Mouse (Mus musculus) hindbrain, embryonic 11.5 days (tissue): Measurements from ENCODE around the gene Vps36. TPM values are rescaled to one million over a fixed set of nuclear protein-coding genes. Genes with fewer than 3 reads are reported as not detected.

ENCODE experiments used
- ATAC-seq: fragments of 200-750 bp; cut with Nextera tagmentation; 2 replicates; pipeline ENCODE4 v1.8.0; 2017; ENCODE audit warnings: mild to moderate bottlenecking, moderate TSS enrichment, moderate library complexity; ENCODE audit not compliant: low FRiP score
- DNase-seq: peaks from one replicate; pipeline ENCODE4 v3.0.0-alpha.2; 2015; ENCODE audit warnings: low spot score
- H3K27ac ChIP-seq: fragments of 300-500 bp; sonication (generic); 2 replicates; pipeline ENCODE4 v1.5.1; 2014; ENCODE audit warnings: mild to moderate bottlenecking, low read depth, low read length
- H3K27me3 ChIP-seq: fragments of 300-500 bp; sonication (generic); 2 replicates; pipeline ENCODE4 v1.6.1; 2014; ENCODE audit warnings: mild to moderate bottlenecking, low read length, moderate library complexity, mixed read lengths; ENCODE audit not compliant: control insufficient read depth, insufficient read depth
- H3K36me3 ChIP-seq: fragments of 300-500 bp; sonication (generic); 2 replicates; pipeline ENCODE4 v1.6.1; 2014; ENCODE audit warnings: mild to moderate bottlenecking, low read length, moderate library complexity, mixed read lengths; ENCODE audit not compliant: control insufficient read depth, insufficient read depth
- H3K4me1 ChIP-seq: fragments of 300-500 bp; sonication (generic); replicated peaks from 2 replicates; pipeline ENCODE4 v1.6.1; 2014; ENCODE audit warnings: low read length, mixed read lengths; ENCODE audit not compliant: control insufficient read depth, insufficient read depth
- H3K4me2 ChIP-seq: fragments of 300-500 bp; sonication (generic); replicated peaks from 2 replicates; pipeline ENCODE4 v1.6.1; 2014; ENCODE audit warnings: mild to moderate bottlenecking, low read depth, low read length
- H3K4me3 ChIP-seq: fragments of 300-500 bp; sonication (generic); 2 replicates; pipeline ENCODE4 v1.5.1; 2014; ENCODE audit warnings: low read depth, low read length
- H3K9ac ChIP-seq: fragments of 300-500 bp; sonication (generic); 2 replicates; pipeline ENCODE4 v1.6.1; 2014; ENCODE audit warnings: low read depth, low read length
- H3K9me3 ChIP-seq: fragments of 300-500 bp; sonication (generic); 2 replicates; pipeline ENCODE4 v1.6.1; 2016; ENCODE audit warnings: low read length; ENCODE audit not compliant: control insufficient read depth
- WGBS: fragments of 180-500 bp; shearing (Covaris S2); extraction: QIAGEN DNeasy Blood & Tissue Kit; methylation state at CpG from one replicate; pipeline ENCODE4 v1.1.7; 2014; 5-methylcytosine and 5-hydroxymethylcytosine counted together
- polyA plus RNA-seq: library from polyadenylated mRNA; unstranded; fragments of >200 nt; fragmentation: Nextera tagmentation; extraction: Ambion mirVana; gene quantifications from 2 replicates; pipeline ENCODE4 v1.2.1, GENCODE M21; 2014

The Vps36 gene
- polyA plus RNA-seq, 1 experiment from 2014 or later, result 35.8 TPM

- no peak for DNase-seq
Measured at GRCm38 (mm10) chr8:22197914-22198313, 5.3 kb downstream of the Vps36 start.

GRCm38 (mm10) chr8:22199481-22199880 is 6.9 kb downstream of the Vps36 start:
- no peak overlapping the region for H3K4me3 ChIP-seq
- H3K27me3 ChIP-seq, result no peaks in the 10 kb centered on the region
- H3K9me3 ChIP-seq, result no peaks in the 10 kb centered on the region
- no peak overlapping the region for H3K9ac ChIP-seq
- ATAC-seq, result no peak
- DNase-seq, result no peak
- H3K27ac ChIP-seq, result no peak overlapping the region
- H3K4me2 ChIP-seq, result no peak overlapping the region
- no peaks in the 10 kb centered on the region for H3K4me1 ChIP-seq
- no peaks in the 10 kb centered on the region; the same call in 1 of the 2 replicates for H3K36me3 ChIP-seq
- 98% methylated on average over 8 of the region's 8 CpGs for WGBS

More at GRCm38 (mm10) chr8:22197914-22198313, 5.3 kb downstream of the Vps36 start:
- Histone ChIP-seq H3K4me3 (no peak overlapping the region), H3K27me3 (no peaks in the 10 kb centered on the region), H3K9me3 (no peaks in the 10 kb centered on the region), H3K36me3 (no peaks in the 10 kb centered on the region; the same call in 1 of the 2 replicates), H3K4me1 (no peaks in the 10 kb centered on the region), H3K9ac (no peak overlapping the region), H3K4me2 (no peak overlapping the region), H3K27ac (no peak overlapping the region)
- WGBS, result 93% methylated on average over 6 of the region's 6 CpGs
- no peak for ATAC-seq

GRCm38 (mm10) chr8:22207535-22207934 is 14.9 kb downstream of the Vps36 start:
- Histone ChIP-seq H3K36me3 (0 out of 2 replicates have a peak, but pooled peaks cover 6% of the 10 kb centered on the region), H3K27me3 (no peaks in the 10 kb centered on the region), H3K27ac (no peak overlapping the region), H3K4me1 (no peaks in the 10 kb centered on the region), H3K4me3 (no peak overlapping the region), H3K9ac (no peak overlapping the region), H3K9me3 (no peaks in the 10 kb centered on the region), H3K4me2 (no peak overlapping the region)
- DNase-seq (no peak), ATAC-seq (no peak)
- 84% methylated on average over 4 of the region's 4 CpGs for WGBS

GRCm38 (mm10) chr8:22209012-22209411 is 16.4 kb downstream of the Vps36 start:
- Histone ChIP-seq H3K4me2 (no peak overlapping the region), H3K36me3 (peaks cover 9% of the 10 kb centered on the region; the same call in 1 of the 2 replicates), H3K4me1 (no peaks in the 10 kb centered on the region)

GRCm38 (mm10) chr8:22214826-22215225 is 22.2 kb downstream of the Vps36 start:
- no peak for ATAC-seq
- Histone ChIP-seq H3K4me2 (no peak overlapping the region), H3K4me3 (no peak overlapping the region), H3K9ac (no peak overlapping the region), H3K36me3 (peaks cover 14% of the 10 kb centered on the region), H3K9me3 (no peaks in the 10 kb centered on the region), H3K27me3 (no peaks in the 10 kb centered on the region), H3K27ac (no peak overlapping the region), H3K4me1 (no peaks in the 10 kb centered on the region)
- DNase-seq, result no peak
- 95% methylated on average over 10 of the region's 10 CpGs for WGBS

More at GRCm38 (mm10) chr8:22209012-22209411, 16.4 kb downstream of the Vps36 start:
- DNase-seq (no peak), ATAC-seq (no peak)
- Histone ChIP-seq H3K27ac (no peak overlapping the region), H3K4me3 (no peak overlapping the region), H3K9ac (no peak overlapping the region), H3K9me3 (no peaks in the 10 kb centered on the region), H3K27me3 (no peaks in the 10 kb centered on the region)
- 78% methylated on average over 5 of the region's 5 CpGs for WGBS

- Histone ChIP-seq H3K27ac (no peak overlapping the region), H3K9me3 (no peaks in the 10 kb centered on the region), H3K4me2 (no peak overlapping the region), H3K4me1 (no peaks in the 10 kb centered on the region), H3K9ac (no peak overlapping the region), H3K36me3 (no peaks in the 10 kb centered on the region), H3K27me3 (no peaks in the 10 kb centered on the region), H3K4me3 (no peak overlapping the region)
- 69% methylated on average over 8 of the region's 8 CpGs for WGBS
- no peak for DNase-seq
- ATAC-seq, result no peak
Measured at GRCm38 (mm10) chr8:22226361-22226760, 33.8 kb downstream of the Vps36 start.

- Histone ChIP-seq H3K36me3 (no peaks in the 10 kb centered on the region), H3K4me1 (no peaks in the 10 kb centered on the region), H3K27me3 (no peaks in the 10 kb centered on the region), H3K9ac (peak within 1 kb of the TSS; percentile 48), H3K27ac (no peak within 1 kb of the TSS), H3K4me3 (peak within 1 kb of the TSS; percentile 48), H3K9me3 (no peaks in the 10 kb centered on the region), H3K4me2 (peak within 1 kb of the TSS; percentile 91)
- ATAC-seq (peak; percentile 84), DNase-seq (peak; percentile 72)
- WGBS, result under 1% methylated on average over 31 of the region's 39 CpGs
Measured at GRCm38 (mm10) chr8:22227061-22227877, 34.7 kb downstream of the Vps36 start, which contains the start of gene Thsd1. TSS of gene Thsd1 (plus strand) at chr8:22227313.

- WGBS, result 36% methylated on average over 7 of the region's 7 CpGs
- DNase-seq, result no peak
Measured at GRCm38 (mm10) chr8:22228621-22229020, 36.0 kb downstream of the Vps36 start.

GRCm38 (mm10) chr8:22242986-22243385 is 50.4 kb downstream of the Vps36 start:
- H3K9ac ChIP-seq, result no peak overlapping the region
- H3K36me3 ChIP-seq, result no peaks in the 10 kb centered on the region
- ATAC-seq, result no peak
- no peak overlapping the region for H3K4me2 ChIP-seq
- DNase-seq, result no peak
- WGBS, result 90% methylated on average over 9 of the region's 9 CpGs
- no peak overlapping the region for H3K27ac ChIP-seq
- H3K4me3 ChIP-seq, result no peak overlapping the region
- no peaks in the 10 kb centered on the region for H3K9me3 ChIP-seq
- no peaks in the 10 kb centered on the region for H3K4me1 ChIP-seq
- no peaks in the 10 kb centered on the region for H3K27me3 ChIP-seq

More at GRCm38 (mm10) chr8:22228621-22229020, 36.0 kb downstream of the Vps36 start:
- H3K4me2 ChIP-seq, result no peak overlapping the region
- H3K9me3 ChIP-seq, result no peaks in the 10 kb centered on the region
- no peaks in the 10 kb centered on the region for H3K4me1 ChIP-seq
- no peak overlapping the region for H3K9ac ChIP-seq
- no peak for ATAC-seq
- H3K27me3 ChIP-seq, result no peaks in the 10 kb centered on the region
- H3K36me3 ChIP-seq, result no peaks in the 10 kb centered on the region
- no peak overlapping the region for H3K4me3 ChIP-seq
- no peak overlapping the region for H3K27ac ChIP-seq
